Mouse (Mus musculus) embryonic fibroblast, embryonic 13.5 days (primary cell): ENCODE results near the gene Mlip. TPM values are rescaled to one million over a fixed set of nuclear protein-coding genes. Genes with fewer than 3 reads are reported as not detected.
A peak's percentile ranks its signal among the peaks of the same experiment; 100 is the strongest.

Experiments used
- H3K27ac ChIP-seq: 2 replicates; pipeline ENCODE4 v1.5.1; 2012; ENCODE audit warnings: low read length, control low read depth, inconsistent platforms; ENCODE audit not compliant: insufficient read depth
- H3K4me1 ChIP-seq: 2 replicates; pipeline ENCODE4 v1.6.1; 2011; ENCODE audit warnings: low read length; ENCODE audit not compliant: control insufficient read depth, insufficient read depth
- H3K4me3 ChIP-seq: 2 replicates; pipeline ENCODE4 v1.5.1; 2011; ENCODE audit warnings: mild to moderate bottlenecking, control low read depth, low read length; ENCODE audit not compliant: insufficient read depth
- CTCF ChIP-seq: IDR thresholded peaks from 2 replicates; pipeline ENCODE4 v1.5.1; 2011; ENCODE audit warnings: mild to moderate bottlenecking, control low read depth, low read length, moderate library complexity, borderline replicate concordance; ENCODE audit not compliant: insufficient read depth
- POLR2A ChIP-seq: IDR thresholded peaks from 2 replicates; pipeline ENCODE4 v1.6.1; 2011; ENCODE audit warnings: low read depth, mild to moderate bottlenecking, control low read depth, low read length, moderate library complexity
- polyA plus RNA-seq: library from polyadenylated mRNA; stranded (reverse); fragments of >200 nt; gene quantifications from 2 replicates; pipeline ENCODE4 v1.2.4, GENCODE M21; 2011; ENCODE audit warnings: low read depth; ENCODE audit not compliant: missing spikeins, insufficient read length

Mlip gene
- polyA plus RNA-seq, 1 experiment, result 0.90 TPM

DNA sequence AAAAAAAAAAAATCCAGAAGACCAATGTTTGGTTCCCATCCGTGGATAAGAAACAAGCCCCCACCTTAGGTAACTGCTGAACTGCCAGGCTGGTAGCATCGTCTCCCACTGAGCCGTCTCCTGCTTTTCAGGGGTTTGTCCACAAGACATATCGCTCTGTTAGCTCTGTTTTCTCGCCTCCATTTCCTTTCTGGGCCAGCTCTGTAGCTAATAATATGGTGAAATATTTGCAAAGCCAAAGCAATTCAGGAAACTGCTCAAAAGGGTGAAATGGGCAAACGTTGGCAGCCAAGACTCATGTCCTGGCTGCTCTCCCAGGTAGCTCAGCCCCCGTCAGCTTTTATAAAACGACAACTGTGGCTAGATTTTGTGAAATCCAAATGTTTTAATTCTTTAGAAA is 50.4 kb downstream of the Mlip start:
- H3K4me3 ChIP-seq, result no peak overlapping the region
- H3K4me1 ChIP-seq, result no peaks in the 10 kb centered on the region
- TF ChIP-seq CTCF (no peak), POLR2A (no peak)
- peak overlapping the region; percentile 11; the same call in 1 of the 2 replicates for H3K27ac ChIP-seq

DNA sequence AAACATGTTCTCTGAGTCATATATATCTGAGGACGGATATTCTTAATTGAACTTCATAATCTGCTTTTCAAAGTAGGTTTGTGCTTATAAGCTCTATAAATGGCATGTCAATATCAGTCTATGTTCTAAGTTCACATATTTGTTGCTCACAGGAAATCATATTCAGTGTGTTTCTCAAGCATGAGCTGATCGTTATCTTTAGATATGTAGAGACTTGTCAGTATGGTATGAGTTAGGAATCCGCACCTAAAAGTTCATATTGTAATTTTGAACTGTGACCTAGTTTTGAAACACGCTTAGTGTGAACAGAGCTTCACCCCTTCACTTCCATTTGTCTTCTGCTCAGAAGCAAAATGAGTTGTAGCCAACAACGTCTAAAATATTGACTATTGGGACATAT is 64.8 kb downstream of the Mlip start:
- no peak overlapping the region for H3K4me3 ChIP-seq
- TF ChIP-seq CTCF (no peak), POLR2A (no peak)
- no peak overlapping the region for H3K27ac ChIP-seq
- no peaks in the 10 kb centered on the region for H3K4me1 ChIP-seq

- no peak overlapping the region for H3K27ac ChIP-seq
- no peaks in the 10 kb centered on the region for H3K4me1 ChIP-seq
- H3K4me3 ChIP-seq, result no peak overlapping the region
- TF ChIP-seq POLR2A, result no peak
- no peak for TF ChIP-seq CTCF
Measured at GRCm38 (mm10) chr9:77279371-77279770, 73.4 kb downstream of the Mlip start.

GRCm38 (mm10) chr9:77278055-77278454 is 74.7 kb downstream of the Mlip start:
- TF ChIP-seq CTCF, result no peak
- TF ChIP-seq POLR2A, result no peak
- Histone ChIP-seq H3K4me1 (no peaks in the 10 kb centered on the region), H3K4me3 (no peak overlapping the region), H3K27ac (no peak overlapping the region)

GRCm38 (mm10) chr9:77277270-77277669 is 75.5 kb downstream of the Mlip start:
- no peak for TF ChIP-seq POLR2A
- TF ChIP-seq CTCF, result no peak
- H3K4me1 ChIP-seq, result no peaks in the 10 kb centered on the region
- no peak overlapping the region for H3K27ac ChIP-seq
- H3K4me3 ChIP-seq, result no peak overlapping the region

GRCm38 (mm10) chr9:77276451-77277154 is 76.2 kb downstream of the Mlip start:
- H3K27ac ChIP-seq, result no peak overlapping the region
- H3K4me1 ChIP-seq, result no peaks in the 10 kb centered on the region
- TF ChIP-seq CTCF (no peak), POLR2A (no peak)
- H3K4me3 ChIP-seq, result no peak overlapping the region

GRCm38 (mm10) chr9:77272727-77273126 is 80.0 kb downstream of the Mlip start:
- H3K4me3 ChIP-seq, result no peak overlapping the region
- no peak for TF ChIP-seq POLR2A
- no peak for TF ChIP-seq CTCF

DNA sequence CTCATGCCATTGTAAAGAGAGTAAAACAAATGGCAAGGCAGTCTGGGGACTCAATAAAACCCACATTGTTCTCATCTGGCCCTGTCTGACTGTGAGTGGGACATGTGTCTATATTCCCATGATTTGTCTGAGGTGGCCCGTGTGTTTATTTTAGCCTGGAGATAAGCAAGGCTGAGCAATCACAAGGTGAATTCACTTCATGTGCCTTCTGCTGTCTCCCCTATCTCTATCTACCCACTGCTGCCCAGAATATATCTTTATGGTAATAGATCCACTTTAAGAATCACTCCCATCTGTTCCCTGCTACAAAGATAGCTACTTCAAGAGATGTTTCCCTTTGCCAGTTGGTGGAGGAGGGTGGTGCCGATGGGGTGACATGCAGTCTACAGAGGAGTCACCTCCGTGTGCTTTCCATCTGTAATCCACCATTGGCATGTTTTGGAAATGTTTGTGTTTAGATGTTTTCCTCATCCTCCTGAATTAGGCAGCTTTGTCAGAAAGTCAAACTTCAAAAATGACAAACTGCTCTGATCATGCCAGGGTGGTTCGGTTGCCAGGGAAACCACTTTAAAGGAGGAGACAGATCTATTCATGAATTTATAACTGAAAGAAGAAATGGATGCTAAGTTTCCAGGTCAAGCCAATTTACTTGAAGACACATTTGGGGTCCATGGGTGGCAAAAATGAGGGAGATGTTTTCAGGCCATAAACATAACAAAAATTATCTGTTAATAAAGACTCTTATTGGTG is 87.3 kb downstream of the Mlip start:
- TF ChIP-seq POLR2A (no peak), CTCF (no peak)
- no peaks in the 10 kb centered on the region for H3K4me1 ChIP-seq
- H3K4me3 ChIP-seq, result no peak overlapping the region
- no peak overlapping the region for H3K27ac ChIP-seq

More at GRCm38 (mm10) chr9:77272727-77273126, 80.0 kb downstream of the Mlip start:
- Histone ChIP-seq H3K27ac (no peak overlapping the region), H3K4me1 (no peaks in the 10 kb centered on the region)

- H3K4me1 ChIP-seq, result no peaks in the 10 kb centered on the region
- no peak for TF ChIP-seq CTCF
Measured at GRCm38 (mm10) chr9:77259052-77259451, 93.7 kb downstream of the Mlip start.

DNA sequence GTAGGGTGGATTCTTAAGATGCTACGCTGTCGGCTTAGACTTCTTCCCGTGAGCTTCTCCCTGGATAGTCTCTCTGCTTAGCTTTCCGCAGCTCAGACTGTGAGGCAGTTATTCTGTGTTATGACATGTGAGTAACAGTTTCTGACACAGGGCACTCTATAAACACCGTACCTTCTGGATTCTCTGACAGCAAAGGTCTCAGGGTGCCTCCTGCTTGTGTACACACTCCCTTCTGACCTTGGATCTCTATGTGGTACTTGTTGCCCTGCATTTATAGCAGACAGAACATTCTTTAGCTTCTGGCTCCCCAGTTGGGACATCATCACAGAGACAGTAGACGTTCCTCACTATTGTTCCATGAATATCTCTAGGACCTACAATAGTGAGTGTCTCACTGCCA is 94.5 kb downstream of the Mlip start:
- TF ChIP-seq CTCF (no peak), POLR2A (no peak)
- no peaks in the 10 kb centered on the region for H3K4me1 ChIP-seq
- no peak overlapping the region for H3K27ac ChIP-seq
- H3K4me3 ChIP-seq, result no peak overlapping the region

More at GRCm38 (mm10) chr9:77259052-77259451, 93.7 kb downstream of the Mlip start:
- Histone ChIP-seq H3K4me3 (no peak overlapping the region), H3K27ac (no peak overlapping the region)
